ENCODE assay signal across 9 mouse cellular contexts in genomic region chr11:106961471-106962081, GRCm38 (mm10). TPM values are rescaled to one million over a fixed set of nuclear protein-coding genes. Genes with fewer than 3 reads are reported as not detected.
DNase-seq lines count a peak whose midpoint lies in the region; ATAC-seq lines count a peak whose summit lies in the region.
"Had no signal": no experiment of that assay in that cellular context is flagged by ENCODE, and none has a peak within 500 bp of the region (broad histone marks: within the 10 kb centered on the region; RNA-seq: fewer than 3 reads in every experiment).

No protein-coding gene starts in this region.

- H3K4me3 ChIP-seq in kidney, embryonic 16.5 days (ENCODE audit: low read length), result no peak overlapping the region
- no peak overlapping the region for H3K4me3 ChIP-seq in intestine, embryonic 16.5 days (ENCODE audit: low read length)

- H3K9ac ChIP-seq in kidney, embryonic 16.5 days (replicated peaks; ENCODE audit: low read length), result no peak overlapping the region
- H3K9ac ChIP-seq in intestine, embryonic 16.5 days (ENCODE audit: low read depth, low read length), result 0 out of 2 replicates have a peak overlapping the region, but pooled peaks have one; percentile 24

- no peak for DNase-seq in kidney, adult 11 months
- DNase-seq in lung, postnatal 4 days, result peak; percentile 65 to 79
- DNase-seq in thymus, postnatal 4 days, result peak; percentile 66
- DNase-seq in urinary bladder, postnatal 10 days (ENCODE audit: low spot score), result no peak
- no peak for DNase-seq in left cerebral cortex, adult 8-10 months (ENCODE audit: low spot score in 2 of 2)
- no peak for DNase-seq in gastrocnemius, postnatal 10 days
- DNase-seq: right cerebral cortex, postnatal 14 days had no signal

- H3K27me3 ChIP-seq in kidney, embryonic 16.5 days (ENCODE audit: insufficient read depth, low read length), result no peaks in the 10 kb centered on the region
- H3K27me3 ChIP-seq in intestine, embryonic 16.5 days (replicated peaks; ENCODE audit: control insufficient read depth, insufficient read depth, low read length), result no peaks in the 10 kb centered on the region

- ATAC-seq in kidney, embryonic 16.5 days (ENCODE audit: low FRiP score, low TSS enrichment), result peak; percentile 51; the same call in 1 of the 2 replicates
- ATAC-seq in intestine, embryonic 16.5 days, result peak; percentile 12; the same call in 1 of the 2 replicates

- H3K4me2 ChIP-seq in kidney, embryonic 16.5 days (replicated peaks; ENCODE audit: low read depth, low read length), result no peak overlapping the region
- H3K4me2 ChIP-seq in intestine, embryonic 16.5 days (ENCODE audit: low read depth, low read length), result no peak overlapping the region

- peak overlapping the region; percentile 41 for H3K27ac ChIP-seq in kidney, embryonic 16.5 days (ENCODE audit: low read length)
- H3K27ac ChIP-seq in intestine, embryonic 16.5 days (ENCODE audit: low read length), result peak overlapping the region; percentile 68

- no peaks in the 10 kb centered on the region for H3K36me3 ChIP-seq in kidney, embryonic 16.5 days (ENCODE audit: insufficient read depth, low read length)
- H3K36me3 ChIP-seq in intestine, embryonic 16.5 days (ENCODE audit: control insufficient read depth, insufficient read depth, low read length), result no peaks in the 10 kb centered on the region

- peaks cover 11% of the 10 kb centered on the region for H3K4me1 ChIP-seq in kidney, embryonic 16.5 days (ENCODE audit: insufficient read depth, low read length)
- peaks cover 13% of the 10 kb centered on the region; the same call in 1 of the 2 replicates for H3K4me1 ChIP-seq in intestine, embryonic 16.5 days (ENCODE audit: control insufficient read depth, insufficient read depth, low read length)

- no peaks in the 10 kb centered on the region for H3K9me3 ChIP-seq in kidney, embryonic 16.5 days (ENCODE audit: low read length)
- 0 out of 2 replicates have a peak, but pooled peaks cover 2% of the 10 kb centered on the region for H3K9me3 ChIP-seq in intestine, embryonic 16.5 days (ENCODE audit: control insufficient read depth, low read length)

- 54% methylated on average over 13 of the region's 13 CpGs for WGBS in kidney, embryonic 16.5 days
- WGBS in intestine, embryonic 16.5 days, result 64% methylated on average over 13 of the region's 13 CpGs

RNA-seq across cellular contexts. Expression of gene Kpna2, which starts 37.8 kb away (rescaled TPM):
- 353 and 411 TPM in 2 replicates for polyA plus RNA-seq in kidney, embryonic 16.5 days (2015; fragmentation: Nextera tagmentation; extraction: Ambion mirVana)
- polyA plus RNA-seq in intestine, embryonic 16.5 days (2015; fragmentation: Nextera tagmentation; extraction: Ambion mirVana), result 318 and 375 TPM in 2 replicates
- 10 to 100 TPM; 21.1 to 29.7 (median 25.1) TPM for total RNA-seq in left cerebral cortex, adult 8-10 months (2022)
- total RNA-seq in gastrocnemius, postnatal 10 days (2021), result 10 to 100 TPM; 24.1 to 27.6 TPM

RNA-seq across cellular contexts. Expression of gene Smurf2, which starts 41.1 kb away (rescaled TPM):
- 11.9 and 13.7 TPM in 2 replicates for polyA plus RNA-seq in kidney, embryonic 16.5 days (2015; fragmentation: Nextera tagmentation; extraction: Ambion mirVana)
- 8.7 and 9.4 TPM in 2 replicates for polyA plus RNA-seq in intestine, embryonic 16.5 days (2015; fragmentation: Nextera tagmentation; extraction: Ambion mirVana)
- total RNA-seq in left cerebral cortex, adult 8-10 months (2022), result 10 to 100 TPM; 26.7 to 31.8 (median 29.4) TPM
- 10 to 100 TPM; 22.3 to 26.6 TPM for total RNA-seq in gastrocnemius, postnatal 10 days (2021)

Comparison
In these comparisons a context has a peak if more than half of its experiments do, and no peak if none do; other contexts are left out.
1. DNase-seq: peak in lung, postnatal 4 days (2 of 2) and thymus, postnatal 4 days (single experiment); none in kidney, adult 11 months (single experiment), urinary bladder, postnatal 10 days (single experiment), left cerebral cortex, adult 8-10 months (0 of 2) and gastrocnemius, postnatal 10 days (single experiment).